Mouse (Mus musculus) C2C12 (cell line): Measurements from ENCODE around the gene Ttc39b. TPM values are rescaled to one million over a fixed set of nuclear protein-coding genes. Genes with fewer than 3 reads are reported as not detected.

Experiments
- H3K27me3 ChIP-seq: one replicate; pipeline ENCODE4 v1.6.1; 2011; ENCODE audit not compliant: control insufficient read depth, insufficient read depth, insufficient read length
- H3K36me3 ChIP-seq: one replicate; pipeline ENCODE4 v1.6.1; 2011; ENCODE audit not compliant: control insufficient read depth, insufficient read depth
- H3K4me3 ChIP-seq: one replicate; pipeline ENCODE4 v1.5.1; 2011; ENCODE audit warnings: mild to moderate bottlenecking, control low read depth; ENCODE audit not compliant: poor library complexity, insufficient read depth, severe bottlenecking
- H3K79me2 ChIP-seq: one replicate; pipeline ENCODE4 v1.6.1; 2011; ENCODE audit not compliant: control insufficient read depth, insufficient read depth
- H3K79me3 ChIP-seq: one replicate; pipeline ENCODE4 v1.6.1; 2011; ENCODE audit warnings: low read depth, control low read depth
- H3ac ChIP-seq: one replicate; pipeline ENCODE3; 2011; ENCODE audit warnings: low read depth; ENCODE audit not compliant: control insufficient read depth, insufficient read length
- CEBPB ChIP-seq: IDR thresholded peaks from one replicate; pipeline ENCODE4 v1.6.1; 2011; ENCODE audit warnings: low read depth, mild to moderate bottlenecking, control low read depth, moderate library complexity
- CTCF ChIP-seq: IDR thresholded peaks from one replicate; pipeline ENCODE4 v1.5.1; 2011; ENCODE audit not compliant: control insufficient read depth, insufficient read depth, insufficient read length
- FOSL1 ChIP-seq: IDR thresholded peaks from one replicate; pipeline ENCODE4 v1.8.0; 2011; ENCODE audit warnings: mild to moderate bottlenecking, low read length; ENCODE audit not compliant: poor library complexity, insufficient read depth, severe bottlenecking
- MAX ChIP-seq: IDR thresholded peaks from one replicate; pipeline ENCODE4 v1.6.1; 2011; ENCODE audit warnings: mild to moderate bottlenecking, control low read depth
- MYOD1 ChIP-seq: IDR thresholded peaks from one replicate; pipeline ENCODE4 v1.6.1; 2011; ENCODE audit warnings: low read depth; ENCODE audit not compliant: control insufficient read depth, insufficient read length
- MYOG ChIP-seq: IDR thresholded peaks from one replicate; pipeline ENCODE4 v1.6.1; 2011; ENCODE audit not compliant: control insufficient read depth, insufficient read length; ENCODE audit errors: extremely low read depth
- USF1 ChIP-seq: IDR thresholded peaks from one replicate; pipeline ENCODE4 v1.6.1; 2011; ENCODE audit warnings: low read depth, mild to moderate bottlenecking, control low read depth, moderate library complexity
- polyA plus RNA-seq: library from polyadenylated mRNA; unstranded; fragments of >200 nt; fragmentation: generic; extraction: Trizol; gene quantifications from one replicate; pipeline ENCODE4 v1.2.1, GENCODE M21; 2012; ENCODE audit warnings: missing spikeins

Gene Ttc39b
- polyA plus RNA-seq, 1 experiment: 23.6 TPM

DNA sequence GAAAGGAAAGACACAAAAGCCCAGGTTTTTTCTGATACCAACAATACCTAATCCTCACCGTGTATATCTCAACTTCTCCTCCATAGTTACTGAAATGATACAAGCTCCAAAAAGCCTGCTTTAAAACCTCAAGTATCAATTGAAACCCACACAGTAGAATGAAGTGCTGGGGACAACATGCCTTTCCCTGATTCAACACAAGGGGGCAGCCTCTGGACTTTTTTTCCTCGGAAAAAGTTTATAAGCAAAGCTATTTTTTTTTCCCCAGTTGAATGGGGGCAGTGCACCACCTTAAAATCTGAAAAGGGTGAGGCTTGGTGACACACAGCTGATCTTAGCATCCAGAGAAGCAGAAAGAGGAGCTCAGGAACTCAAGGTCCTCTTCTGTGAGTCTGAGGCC lies 62.1 kb downstream of the Ttc39b start:
- Histone ChIP-seq H3K4me3 (no peak overlapping the region), H3K79me2 (peaks cover 12% of the 10 kb centered on the region), H3ac (no peak overlapping the region), H3K79me3 (peaks cover 5% of the 10 kb centered on the region), H3K27me3 (no peaks in the 10 kb centered on the region), H3K36me3 (peaks cover 57% of the 10 kb centered on the region)
- no peak for TF ChIP-seq MYOG
- TF ChIP-seq CEBPB: no peak
- TF ChIP-seq USF1: no peak
- no peak for TF ChIP-seq CTCF
- TF ChIP-seq MAX: no peak
- TF ChIP-seq FOSL1: no peak
- no peak for TF ChIP-seq MYOD1

GRCm38 (mm10) chr4:83259690-83260089 lies 64.4 kb downstream of the Ttc39b start:
- Histone ChIP-seq H3K79me2 (no peaks in the 10 kb centered on the region), H3K4me3 (no peak overlapping the region), H3ac (no peak overlapping the region), H3K36me3 (peaks cover 79% of the 10 kb centered on the region), H3K79me3 (peaks cover 2% of the 10 kb centered on the region), H3K27me3 (no peaks in the 10 kb centered on the region)
- TF ChIP-seq MYOD1: no peak
- no peak for TF ChIP-seq FOSL1
- TF ChIP-seq USF1: no peak
- TF ChIP-seq MAX: no peak
- no peak for TF ChIP-seq MYOG
- no peak for TF ChIP-seq CTCF
- no peak for TF ChIP-seq CEBPB

DNA sequence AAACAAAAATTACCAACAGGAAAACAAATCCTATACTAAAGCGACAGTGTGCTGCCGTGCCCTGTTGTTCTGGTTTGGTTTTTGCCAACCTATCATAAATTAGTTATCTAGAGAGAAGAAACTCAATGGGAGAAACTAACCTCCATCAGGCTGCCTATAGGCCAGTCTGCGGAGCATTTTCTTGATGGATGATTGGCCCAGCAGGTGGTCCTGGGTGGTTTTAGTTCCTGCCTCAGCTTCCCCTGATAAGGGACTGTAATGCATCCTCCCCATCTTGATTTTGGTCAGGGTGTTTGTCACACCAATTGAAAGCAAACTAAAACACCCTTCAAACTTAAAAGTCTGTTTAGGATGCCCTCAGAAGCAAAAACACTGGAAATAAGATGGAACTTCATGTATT lies 65.8 kb downstream of the Ttc39b start:
- Histone ChIP-seq H3K79me3 (peaks cover 6% of the 10 kb centered on the region), H3K4me3 (no peak overlapping the region), H3K79me2 (no peaks in the 10 kb centered on the region), H3K36me3 (peaks cover 74% of the 10 kb centered on the region), H3K27me3 (no peaks in the 10 kb centered on the region), H3ac (no peak overlapping the region)
- no peak for TF ChIP-seq USF1
- TF ChIP-seq FOSL1: no peak
- no peak for TF ChIP-seq CTCF
- TF ChIP-seq MYOD1: no peak
- TF ChIP-seq MAX: no peak

GRCm38 (mm10) chr4:83257279-83258260 lies 66.5 kb downstream of the Ttc39b start:
- Histone ChIP-seq H3ac (no peak overlapping the region), H3K4me3 (no peak overlapping the region), H3K27me3 (no peaks in the 10 kb centered on the region), H3K36me3 (peaks cover 73% of the 10 kb centered on the region), H3K79me2 (no peaks in the 10 kb centered on the region), H3K79me3 (peaks cover 6% of the 10 kb centered on the region)
- no peak for TF ChIP-seq CEBPB
- TF ChIP-seq MAX: no peak
- no peak for TF ChIP-seq CTCF

DNA sequence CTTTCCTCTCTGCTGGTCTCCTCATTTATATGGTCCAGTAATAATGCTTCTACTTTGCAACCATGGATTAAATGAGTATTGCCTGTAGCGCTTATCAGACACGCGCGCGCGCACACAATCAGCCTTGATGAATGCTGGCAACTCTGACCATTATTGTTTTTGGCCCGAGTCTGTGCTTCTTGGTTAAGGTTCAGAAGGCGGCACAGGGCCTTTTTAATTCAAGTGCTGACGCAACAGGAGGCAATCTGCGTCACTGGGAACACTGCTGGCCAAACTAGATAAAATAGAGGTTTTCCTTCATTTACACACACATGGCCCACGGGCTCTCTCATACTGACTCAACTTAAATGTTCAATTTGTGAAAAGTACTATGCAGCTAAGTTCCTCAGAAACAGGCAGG lies 67.3 kb downstream of the Ttc39b start:
- no peaks in the 10 kb centered on the region for H3K27me3 ChIP-seq
- no peak for TF ChIP-seq CEBPB
- no peak for TF ChIP-seq MYOD1
- no peak for TF ChIP-seq CTCF
- TF ChIP-seq USF1: no peak
- no peak for TF ChIP-seq MAX
- TF ChIP-seq FOSL1: no peak
- TF ChIP-seq MYOG: no peak
- H3K4me3 ChIP-seq: no peak overlapping the region
- H3K79me2 ChIP-seq: no peaks in the 10 kb centered on the region
- peaks cover 6% of the 10 kb centered on the region for H3K79me3 ChIP-seq
- H3ac ChIP-seq: no peak overlapping the region
- H3K36me3 ChIP-seq: peaks cover 67% of the 10 kb centered on the region

DNA sequence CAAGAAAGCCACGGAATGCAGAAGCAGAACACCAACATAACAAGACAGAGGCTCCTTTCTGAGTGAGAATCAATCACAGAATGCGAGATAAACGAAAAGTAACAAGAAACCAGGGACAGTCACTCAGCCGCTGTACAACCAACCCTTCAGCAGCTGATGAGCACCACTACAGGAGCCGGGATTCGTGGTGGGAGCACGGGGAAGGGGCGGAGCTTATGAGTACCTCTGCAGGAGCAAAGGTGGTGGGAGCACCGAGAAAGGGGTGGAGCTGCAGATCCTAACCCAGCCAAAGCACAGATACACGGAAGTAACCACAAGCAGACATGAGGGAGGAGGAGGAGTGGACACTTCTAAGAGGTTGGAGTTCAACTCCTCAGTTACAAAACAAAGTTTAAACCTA lies 69.1 kb downstream of the Ttc39b start:
- Histone ChIP-seq H3K79me2 (no peaks in the 10 kb centered on the region), H3K27me3 (no peaks in the 10 kb centered on the region), H3K4me3 (no peak overlapping the region), H3K36me3 (peaks cover 62% of the 10 kb centered on the region), H3K79me3 (peaks cover 6% of the 10 kb centered on the region), H3ac (no peak overlapping the region)
- no peak for TF ChIP-seq CEBPB
- no peak for TF ChIP-seq USF1
- no peak for TF ChIP-seq MAX
- no peak for TF ChIP-seq MYOG
- no peak for TF ChIP-seq FOSL1
- TF ChIP-seq CTCF: no peak
- no peak for TF ChIP-seq MYOD1
